Mouse (Mus musculus): ENCODE data around the gene Rab17.

GRCm38 (mm10) chr1:90933001-90933400 lies 36.5 kb downstream of the Rab17 start:
- TF ChIP-seq CTCF (conservative IDR thresholded peaks at IDR 0.05; ENCODE audit: low read length) (no peak), POU5F1 (IDR thresholded peaks at IDR 0.05; ENCODE audit: borderline replicate concordance, low read length) (no peak), NANOG (IDR thresholded peaks at IDR 0.05; ENCODE audit: borderline replicate concordance, low read length) (no peak)

Measured in E14TG2a.4 (cell line).